Mouse (Mus musculus): ENCODE data around the gene Adgrf2. TPM values are rescaled to one million over a fixed set of nuclear protein-coding genes. Genes with fewer than 3 reads are reported as not detected.

The Adgrf2 gene
- polyA plus RNA-seq, 1 experiment from 2014 or later = 0.20 TPM

DNA sequence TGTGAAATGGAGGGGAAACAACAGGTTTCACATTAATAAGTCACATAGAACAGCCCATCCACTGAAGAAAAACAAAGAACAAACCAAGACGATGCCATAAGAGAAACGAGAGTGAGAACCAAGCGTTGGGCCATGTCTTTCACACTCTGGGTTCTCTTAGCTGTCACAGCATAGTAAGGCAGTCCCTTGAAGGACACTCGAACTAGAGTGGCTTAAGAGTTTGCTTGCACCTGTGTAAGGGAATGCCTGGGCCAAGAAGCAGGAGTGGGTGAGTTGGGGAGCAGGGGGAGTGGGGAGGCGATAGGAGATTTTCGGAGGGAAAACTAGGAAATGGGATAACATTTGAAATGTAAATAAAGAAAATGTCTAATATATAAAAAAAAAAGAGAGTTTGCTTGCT, 3.2 kb downstream of the Adgrf2 start:
- H3K4me1 ChIP-seq (replicated peaks; ENCODE audit: control insufficient read depth, insufficient read depth, low read length) = no peaks in the 10 kb centered on the region
- no peak overlapping the region for H3K27ac ChIP-seq (ENCODE audit: low read length)
- no peak overlapping the region for H3K4me3 ChIP-seq (replicated peaks; ENCODE audit: low read length)
- no peaks in the 10 kb centered on the region for H3K27me3 ChIP-seq (replicated peaks; ENCODE audit: control insufficient read depth, insufficient read depth, low read length)
- no peak for ATAC-seq
- no peaks in the 10 kb centered on the region for H3K36me3 ChIP-seq (ENCODE audit: control insufficient read depth, insufficient read depth)
- no peak overlapping the region for H3K4me2 ChIP-seq (ENCODE audit: low read length)
- H3K9me3 ChIP-seq (ENCODE audit: control insufficient read depth, low read length) = no peaks in the 10 kb centered on the region
- H3K9ac ChIP-seq (replicated peaks; ENCODE audit: low read depth, low read length) = no peak overlapping the region
- 85% methylated on average over 6 of the region's 6 CpGs for WGBS

DNA sequence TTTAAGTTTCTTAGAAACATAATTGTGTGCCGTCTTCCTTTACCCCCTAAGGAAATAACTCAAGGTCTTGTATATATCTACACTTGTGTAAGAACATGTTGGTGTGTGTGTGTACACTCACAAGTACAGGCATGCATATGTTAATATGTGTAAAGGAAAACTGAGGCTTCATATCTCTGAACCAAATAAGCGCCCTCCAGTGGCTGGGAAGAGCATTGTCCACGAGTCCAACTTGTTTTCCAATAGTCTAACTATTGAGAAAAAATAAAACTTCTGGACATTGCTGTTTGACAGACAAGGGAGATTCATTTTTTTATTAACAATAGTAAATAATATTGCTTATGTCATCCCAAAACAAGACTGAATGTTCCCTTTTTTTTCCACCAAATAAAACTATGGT, 24.8 kb downstream of the Adgrf2 start:
- H3K4me2 ChIP-seq (ENCODE audit: low read length) = no peak overlapping the region
- H3K27me3 ChIP-seq (replicated peaks; ENCODE audit: control insufficient read depth, insufficient read depth, low read length) = no peaks in the 10 kb centered on the region
- H3K36me3 ChIP-seq (ENCODE audit: control insufficient read depth, insufficient read depth) = no peaks in the 10 kb centered on the region
- H3K4me1 ChIP-seq (replicated peaks; ENCODE audit: control insufficient read depth, insufficient read depth, low read length) = no peaks in the 10 kb centered on the region
- 58% methylated on average over 3 of the region's 3 CpGs for WGBS
- no peaks in the 10 kb centered on the region for H3K9me3 ChIP-seq (ENCODE audit: control insufficient read depth, low read length)
- ATAC-seq = no peak
- no peak overlapping the region for H3K27ac ChIP-seq (ENCODE audit: low read length)
- H3K4me3 ChIP-seq (replicated peaks; ENCODE audit: low read length) = no peak overlapping the region
- no peak overlapping the region for H3K9ac ChIP-seq (replicated peaks; ENCODE audit: low read depth, low read length)

DNA sequence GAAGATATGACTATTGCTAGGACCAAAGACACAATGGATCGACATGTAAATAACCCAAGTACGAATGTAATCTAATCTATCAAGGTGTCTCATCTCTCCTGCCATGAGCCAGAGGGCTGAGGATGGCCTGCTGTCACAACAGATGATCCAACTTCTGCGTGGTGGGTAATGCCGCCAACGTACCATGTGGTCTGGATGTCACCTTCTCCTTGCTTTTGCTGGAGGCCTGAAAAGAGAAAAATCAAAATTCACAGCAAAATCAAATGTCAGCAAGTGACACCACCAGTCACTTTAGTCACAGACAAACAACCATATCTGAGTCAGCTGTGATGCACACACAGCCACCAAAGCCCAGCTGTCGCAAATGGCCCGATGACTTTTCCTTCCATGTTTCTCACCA, 27.0 kb downstream of the Adgrf2 start:
- Histone ChIP-seq H3K9me3 (ENCODE audit: control insufficient read depth, low read length) (no peaks in the 10 kb centered on the region), H3K4me1 (replicated peaks; ENCODE audit: control insufficient read depth, insufficient read depth, low read length) (no peaks in the 10 kb centered on the region), H3K9ac (replicated peaks; ENCODE audit: low read depth, low read length) (no peak overlapping the region), H3K27me3 (replicated peaks; ENCODE audit: control insufficient read depth, insufficient read depth, low read length) (no peaks in the 10 kb centered on the region), H3K27ac (ENCODE audit: low read length) (no peak overlapping the region), H3K36me3 (ENCODE audit: control insufficient read depth, insufficient read depth) (no peaks in the 10 kb centered on the region), H3K4me3 (replicated peaks; ENCODE audit: low read length) (no peak overlapping the region), H3K4me2 (ENCODE audit: low read length) (no peak overlapping the region)
- ATAC-seq = no peak
- WGBS = 90% methylated on average over 7 of the region's 7 CpGs

DNA sequence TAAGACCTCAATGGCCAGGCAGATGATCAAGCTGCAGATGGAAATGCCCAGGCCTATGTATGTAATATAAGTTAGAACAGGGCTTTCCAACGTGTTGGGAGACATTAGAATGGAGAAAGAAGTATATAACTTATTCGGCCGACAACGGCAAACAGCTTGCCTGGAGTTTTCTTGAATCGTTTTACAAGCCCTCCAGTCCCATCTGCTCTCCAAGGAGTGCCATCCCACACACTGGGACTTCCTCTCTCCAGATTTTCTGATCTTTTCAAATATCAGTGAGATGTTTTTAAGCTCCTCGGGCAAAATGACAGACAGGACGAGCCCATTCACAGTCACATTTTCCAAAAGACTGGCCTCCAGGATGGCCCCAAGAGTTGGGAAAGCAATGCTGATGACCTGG, 31.3 kb downstream of the Adgrf2 start:
- Histone ChIP-seq H3K4me2 (ENCODE audit: low read length) (no peak overlapping the region), H3K27me3 (replicated peaks; ENCODE audit: control insufficient read depth, insufficient read depth, low read length) (no peaks in the 10 kb centered on the region), H3K9me3 (ENCODE audit: control insufficient read depth, low read length) (no peaks in the 10 kb centered on the region), H3K4me1 (replicated peaks; ENCODE audit: control insufficient read depth, insufficient read depth, low read length) (no peaks in the 10 kb centered on the region), H3K27ac (ENCODE audit: low read length) (no peak overlapping the region), H3K36me3 (ENCODE audit: control insufficient read depth, insufficient read depth) (no peaks in the 10 kb centered on the region), H3K4me3 (replicated peaks; ENCODE audit: low read length) (no peak overlapping the region), H3K9ac (replicated peaks; ENCODE audit: low read depth, low read length) (no peak overlapping the region)
- 87% methylated on average over 7 of the region's 7 CpGs for WGBS
- no peak for ATAC-seq

GRCm38 (mm10) chr17:42705611-42706010, 36.4 kb downstream of the Adgrf2 start:
- H3K4me1 ChIP-seq (replicated peaks; ENCODE audit: control insufficient read depth, insufficient read depth, low read length) = no peaks in the 10 kb centered on the region
- H3K27ac ChIP-seq (ENCODE audit: low read length) = no peak overlapping the region
- H3K9ac ChIP-seq (replicated peaks; ENCODE audit: low read depth, low read length) = no peak overlapping the region
- H3K9me3 ChIP-seq (ENCODE audit: control insufficient read depth, low read length) = no peaks in the 10 kb centered on the region
- no peaks in the 10 kb centered on the region for H3K36me3 ChIP-seq (ENCODE audit: control insufficient read depth, insufficient read depth)
- no peak overlapping the region for H3K4me3 ChIP-seq (replicated peaks; ENCODE audit: low read length)
- no peak overlapping the region for H3K4me2 ChIP-seq (ENCODE audit: low read length)
- WGBS = 89% methylated on average over 4 of the region's 4 CpGs
- no peak for ATAC-seq
- H3K27me3 ChIP-seq (replicated peaks; ENCODE audit: control insufficient read depth, insufficient read depth, low read length) = no peaks in the 10 kb centered on the region

- Histone ChIP-seq H3K9me3 (ENCODE audit: control insufficient read depth, low read length) (no peaks in the 10 kb centered on the region), H3K4me1 (replicated peaks; ENCODE audit: control insufficient read depth, insufficient read depth, low read length) (no peaks in the 10 kb centered on the region), H3K27ac (ENCODE audit: low read length) (no peak overlapping the region), H3K9ac (replicated peaks; ENCODE audit: low read depth, low read length) (no peak overlapping the region), H3K27me3 (replicated peaks; ENCODE audit: control insufficient read depth, insufficient read depth, low read length) (no peaks in the 10 kb centered on the region), H3K36me3 (ENCODE audit: control insufficient read depth, insufficient read depth) (no peaks in the 10 kb centered on the region), H3K4me2 (ENCODE audit: low read length) (no peak overlapping the region), H3K4me3 (replicated peaks; ENCODE audit: low read length) (no peak overlapping the region)
- no peak for ATAC-seq
- 92% methylated on average over 9 of the region's 9 CpGs for WGBS
Measured at GRCm38 (mm10) chr17:42702198-42702597, 39.8 kb downstream of the Adgrf2 start.

DNA sequence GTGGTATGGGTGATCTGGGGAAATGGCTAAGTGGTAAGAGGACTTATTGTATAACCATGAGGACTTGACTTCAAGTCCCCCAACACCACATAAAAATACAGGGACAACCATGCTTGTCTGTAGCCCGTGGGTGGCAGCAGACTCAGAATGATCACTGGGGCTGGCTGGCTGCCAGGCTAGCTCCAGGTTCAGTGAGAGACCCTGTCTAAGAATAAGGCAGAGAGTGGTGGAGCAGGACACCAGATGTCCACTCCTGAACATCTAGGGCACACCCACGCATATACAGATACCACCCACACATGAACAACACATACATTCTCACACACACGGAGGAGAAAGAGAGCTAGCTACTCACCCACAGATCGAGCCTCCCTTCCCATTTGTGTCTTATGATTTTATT, 47.2 kb downstream of the Adgrf2 start:
- no peak for ATAC-seq
- Histone ChIP-seq H3K9me3 (ENCODE audit: control insufficient read depth, low read length) (no peaks in the 10 kb centered on the region; the same call in 1 of the 2 replicates), H3K4me1 (replicated peaks; ENCODE audit: control insufficient read depth, insufficient read depth, low read length) (no peaks in the 10 kb centered on the region), H3K9ac (replicated peaks; ENCODE audit: low read depth, low read length) (no peak overlapping the region), H3K27me3 (replicated peaks; ENCODE audit: control insufficient read depth, insufficient read depth, low read length) (no peaks in the 10 kb centered on the region), H3K4me3 (replicated peaks; ENCODE audit: low read length) (no peak overlapping the region), H3K4me2 (ENCODE audit: low read length) (no peak overlapping the region), H3K27ac (ENCODE audit: low read length) (no peak overlapping the region), H3K36me3 (ENCODE audit: control insufficient read depth, insufficient read depth) (no peaks in the 10 kb centered on the region)
- 82% methylated on average over 4 of the region's 4 CpGs for WGBS

GRCm38 (mm10) chr17:42692136-42692535, 49.8 kb downstream of the Adgrf2 start, which contains the start of gene Adgrf4:
Adgrf4 (minus strand) TSS chr17:42692284.
- 85% methylated on average over 10 of the region's 10 CpGs for WGBS
- Histone ChIP-seq H3K36me3 (ENCODE audit: control insufficient read depth, insufficient read depth) (no peaks in the 10 kb centered on the region), H3K9me3 (ENCODE audit: control insufficient read depth, low read length) (no peaks in the 10 kb centered on the region; the same call in 1 of the 2 replicates), H3K4me1 (replicated peaks; ENCODE audit: control insufficient read depth, insufficient read depth, low read length) (no peaks in the 10 kb centered on the region), H3K27ac (ENCODE audit: low read length) (no peak within 1 kb of the TSS), H3K9ac (replicated peaks; ENCODE audit: low read depth, low read length) (no peak within 1 kb of the TSS), H3K27me3 (replicated peaks; ENCODE audit: control insufficient read depth, insufficient read depth, low read length) (no peaks in the 10 kb centered on the region), H3K4me3 (replicated peaks; ENCODE audit: low read length) (no peak within 1 kb of the TSS), H3K4me2 (ENCODE audit: low read length) (no peak within 1 kb of the TSS)
- no peak for ATAC-seq

- H3K9me3 ChIP-seq (ENCODE audit: control insufficient read depth, low read length) = no peaks in the 10 kb centered on the region; the same call in 1 of the 2 replicates
- WGBS = 91% methylated on average over 8 of the region's 8 CpGs
- H3K4me2 ChIP-seq (ENCODE audit: low read length) = no peak overlapping the region
- H3K4me1 ChIP-seq (replicated peaks; ENCODE audit: control insufficient read depth, insufficient read depth, low read length) = no peaks in the 10 kb centered on the region
- no peak overlapping the region for H3K9ac ChIP-seq (replicated peaks; ENCODE audit: low read depth, low read length)
- H3K27me3 ChIP-seq (replicated peaks; ENCODE audit: control insufficient read depth, insufficient read depth, low read length) = no peaks in the 10 kb centered on the region
- H3K27ac ChIP-seq (ENCODE audit: low read length) = no peak overlapping the region
- no peaks in the 10 kb centered on the region for H3K36me3 ChIP-seq (ENCODE audit: control insufficient read depth, insufficient read depth)
- no peak overlapping the region for H3K4me3 ChIP-seq (replicated peaks; ENCODE audit: low read length)
- no peak for ATAC-seq
Measured at GRCm38 (mm10) chr17:42690531-42690930, 51.4 kb downstream of the Adgrf2 start.

Measured in forebrain, embryonic 16.5 days (tissue).